Mouse (Mus musculus) c-Kit-positive CD71-negative TER-119-negative erythroid progenitor cells, embryonic 14.5 days (primary cell): ENCODE results near the gene Timm8a2.

Source experiments
- DNase-seq: peaks from one replicate; pipeline ENCODE4 v3.0.0-alpha.2; 2013; ENCODE audit warnings: low read depth

The Timm8a2 gene

DNA sequence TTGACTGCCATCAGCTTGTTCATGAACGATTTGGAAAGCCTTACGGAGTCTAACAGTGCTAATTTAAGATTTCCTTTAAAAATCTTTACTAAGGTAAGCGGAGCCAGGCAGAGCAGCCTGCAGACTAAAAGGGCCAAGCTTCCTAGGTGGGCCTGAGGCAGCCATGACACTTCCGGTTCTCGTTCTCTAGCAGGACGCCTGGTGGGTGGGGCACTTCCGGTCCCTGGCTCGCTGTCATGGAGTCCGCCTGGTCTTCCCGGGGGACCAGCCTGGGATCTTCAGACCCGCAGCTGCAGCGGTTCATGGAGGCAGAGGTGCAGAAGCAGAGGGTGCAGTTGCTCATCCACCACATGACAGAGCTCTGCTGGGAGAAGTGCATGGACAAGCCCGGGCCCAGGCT lies at the start of gene Timm8a2:
Gene Timm8a2 (plus strand): TSS at position 224 of the 400 bp plus-strand sequence.
- DNase-seq, result no peak

DNA sequence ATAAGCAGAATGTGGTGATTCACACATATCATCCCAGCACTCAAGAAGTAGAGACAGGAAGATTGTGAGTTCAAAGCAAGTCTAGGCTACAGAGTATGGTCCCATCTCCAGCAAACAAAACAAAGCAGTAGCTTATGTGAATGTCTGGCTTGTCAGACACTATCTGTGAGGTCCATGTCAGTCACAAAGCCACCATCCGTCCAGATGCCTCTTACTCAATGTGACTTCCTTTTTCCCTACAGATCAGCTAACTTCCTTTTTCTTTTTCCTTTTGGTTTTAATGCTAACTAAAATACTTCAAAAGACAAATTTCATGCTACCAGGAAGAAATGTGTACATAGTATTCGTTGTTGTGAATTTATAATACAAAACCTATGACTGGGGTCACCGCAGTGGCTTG lies 49.0 kb upstream of the Timm8a2 start:
- DNase-seq, result no peak

DNA sequence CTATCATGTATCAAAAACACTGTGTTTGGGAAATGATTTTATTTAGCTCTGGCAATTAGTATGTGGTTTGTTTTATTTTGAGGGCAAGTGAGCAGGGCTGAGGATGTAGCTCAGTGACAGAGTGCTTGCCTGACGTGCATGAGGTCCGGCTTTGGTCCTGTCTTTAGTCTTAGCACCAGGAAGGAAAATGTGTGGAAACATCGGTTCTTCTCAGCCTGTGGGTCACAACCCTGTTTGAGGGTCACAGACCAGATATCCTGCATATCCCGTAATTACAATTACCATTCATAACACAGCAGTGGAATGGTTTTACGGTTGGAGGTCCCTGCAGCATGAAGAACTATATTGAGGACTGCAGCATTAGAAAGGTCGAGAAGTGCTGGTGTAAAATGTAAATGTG lies 48.4 kb upstream of the Timm8a2 start:
- no peak for DNase-seq

DNA sequence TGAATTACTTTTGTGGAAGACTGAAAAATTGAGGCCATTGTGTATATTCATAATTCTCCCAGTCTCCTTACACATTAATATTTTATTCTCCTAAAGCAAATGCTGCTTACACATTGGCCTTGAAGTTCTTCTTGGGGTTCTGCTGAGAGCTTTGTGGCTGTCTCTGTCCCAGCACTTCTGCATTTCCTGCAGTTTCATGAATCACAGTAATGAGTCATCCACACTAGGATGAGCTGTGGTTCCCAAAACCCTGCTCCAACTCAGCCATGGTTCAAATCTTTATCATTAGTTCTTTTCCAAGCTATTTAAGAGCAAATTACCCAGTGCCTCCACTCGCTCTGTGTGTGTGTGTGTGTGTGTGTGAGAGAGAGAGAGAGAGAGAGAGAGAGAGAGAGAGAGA lies 47.2 kb upstream of the Timm8a2 start:
- DNase-seq, result no peak

DNA sequence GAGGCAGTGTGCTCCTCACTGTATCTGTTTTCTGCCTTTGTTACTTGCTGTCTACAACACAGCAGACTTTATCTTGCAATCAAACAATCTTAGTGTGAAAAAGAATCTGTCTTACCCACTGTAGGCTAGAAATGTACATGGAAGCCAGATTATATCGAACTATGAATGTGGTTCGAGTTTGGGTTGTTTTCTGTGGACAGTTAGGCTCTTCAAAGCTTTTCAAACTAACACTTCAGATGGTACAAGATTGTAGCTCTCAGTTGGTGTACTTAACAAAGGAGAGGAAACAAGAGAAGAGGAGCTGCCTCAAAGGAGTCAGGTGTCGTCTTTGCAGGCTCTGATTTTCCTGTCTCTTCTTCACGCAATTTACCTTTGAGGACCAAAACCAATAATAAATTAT lies 46.8 kb upstream of the Timm8a2 start:
- no peak for DNase-seq

DNA sequence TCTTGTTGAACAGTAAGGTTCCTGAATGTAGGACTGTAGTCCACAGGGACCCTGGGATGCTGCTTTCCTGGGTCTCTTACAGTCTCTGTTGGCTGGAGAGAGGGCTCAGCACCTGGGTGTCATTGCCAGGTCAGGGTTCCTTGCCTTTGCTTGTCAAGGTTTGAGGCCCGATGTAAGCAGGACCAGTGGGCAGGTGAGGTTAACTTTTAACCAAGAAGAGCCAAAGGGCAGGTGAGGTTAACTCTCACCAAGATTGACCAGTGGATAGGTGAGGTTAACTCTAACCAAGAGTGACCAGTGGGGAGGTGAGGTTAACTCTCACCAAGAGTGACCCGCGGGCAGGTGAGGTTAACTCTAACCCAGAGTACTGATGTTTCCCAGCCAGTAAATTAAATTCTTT lies 45.1 kb upstream of the Timm8a2 start:
- DNase-seq, result no peak

DNA sequence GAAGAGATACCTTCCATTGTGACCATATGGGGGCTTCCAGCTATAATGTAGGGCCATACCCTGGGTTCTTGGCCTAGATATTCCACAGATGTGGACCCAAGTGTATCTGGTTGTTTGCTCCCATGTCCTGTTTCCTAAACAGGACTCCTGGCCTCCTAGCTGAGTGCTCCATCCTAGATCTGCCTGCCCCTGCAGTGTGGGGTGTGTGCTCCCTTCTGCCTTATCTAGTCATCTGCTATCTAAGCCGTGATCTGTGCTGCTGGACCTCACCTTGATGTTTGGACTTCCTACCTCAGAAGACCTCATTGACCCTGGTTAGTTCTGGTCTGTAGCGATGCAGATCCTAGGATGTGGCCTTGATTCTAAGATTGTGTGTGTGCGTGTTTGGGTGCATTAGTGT lies 44.6 kb upstream of the Timm8a2 start:
- DNase-seq, result no peak

DNA sequence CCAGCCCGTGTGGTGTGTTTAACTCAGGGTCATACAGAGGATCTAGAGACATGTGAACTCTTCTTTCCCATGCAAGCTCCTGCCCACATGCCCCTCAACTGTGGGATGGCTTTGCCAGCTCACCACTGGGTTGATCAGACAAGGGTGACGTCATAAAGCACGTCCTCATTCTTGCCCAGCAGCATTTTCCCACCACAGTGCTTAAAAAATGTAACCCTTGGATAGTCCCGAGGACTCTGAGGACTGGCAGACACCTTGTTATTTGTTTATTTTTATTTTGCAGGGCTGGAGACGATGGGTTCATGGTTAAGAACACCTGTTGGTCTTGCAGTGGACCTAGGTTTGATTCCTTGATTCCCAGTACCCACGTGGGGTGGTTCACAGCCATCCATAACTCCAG lies 43.6 kb upstream of the Timm8a2 start:
- DNase-seq, result no peak

DNA sequence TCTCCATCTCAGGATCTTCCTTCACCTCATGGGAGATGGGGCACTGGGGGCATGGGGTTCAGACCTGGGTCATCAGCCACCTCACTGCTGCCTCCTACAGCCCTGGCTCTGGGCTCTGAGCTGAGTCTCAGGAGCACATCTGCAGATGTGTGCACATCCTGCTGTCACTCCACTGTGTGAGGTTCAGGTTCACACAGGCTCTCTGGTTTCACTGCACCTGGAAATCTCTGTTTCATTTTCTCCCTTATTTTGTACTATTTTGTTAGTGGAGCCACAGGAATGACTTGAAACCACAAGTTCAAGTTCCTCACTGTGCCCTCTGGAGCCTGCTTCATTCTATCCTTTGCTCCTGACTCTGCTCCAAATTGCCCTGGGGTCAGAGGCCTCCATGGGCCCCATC lies 42.6 kb upstream of the Timm8a2 start:
- DNase-seq, result no peak

DNA sequence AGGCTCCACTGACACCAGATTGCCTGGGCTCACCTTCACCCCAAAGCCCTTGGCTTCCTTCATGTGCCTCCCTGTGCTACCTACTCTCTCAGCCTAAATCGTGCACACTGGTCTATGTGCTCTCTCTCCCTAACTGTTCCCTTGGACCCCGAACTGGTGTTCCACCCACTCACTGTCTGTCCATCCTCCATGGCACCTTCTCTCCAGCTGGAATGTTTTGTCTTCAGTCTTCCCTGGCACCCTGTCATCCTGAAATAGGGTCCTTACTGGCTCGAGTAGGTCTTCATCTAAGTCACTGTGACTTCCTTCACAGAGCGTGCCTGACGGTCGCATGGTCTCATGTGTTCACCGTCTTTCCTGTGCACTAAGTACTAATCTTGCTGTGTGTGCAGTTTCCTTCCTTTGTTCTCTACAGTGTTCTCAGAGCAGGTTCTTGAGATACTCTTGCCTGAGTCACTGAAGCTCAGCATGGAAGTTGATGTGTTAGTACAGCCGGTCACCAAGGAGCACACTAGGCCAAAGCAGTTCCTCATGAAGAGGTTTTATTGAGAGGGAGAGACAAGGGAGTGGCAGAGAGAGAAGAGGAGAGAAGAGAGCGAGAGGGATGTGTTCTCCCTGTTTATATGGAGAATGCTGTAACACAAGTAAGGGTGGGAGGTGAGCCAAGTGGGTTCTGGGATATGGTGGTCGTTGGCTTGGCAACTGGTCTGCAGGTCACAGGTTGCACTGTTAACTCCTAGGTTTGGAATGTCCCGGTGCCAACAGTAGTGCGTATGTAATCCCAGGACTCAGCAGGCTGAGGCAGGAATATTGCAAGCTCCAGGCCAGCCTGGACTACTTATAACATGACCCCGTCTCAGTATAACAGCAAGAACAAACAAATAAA lies 41.8 kb upstream of the Timm8a2 start:
- no peak for DNase-seq

DNA sequence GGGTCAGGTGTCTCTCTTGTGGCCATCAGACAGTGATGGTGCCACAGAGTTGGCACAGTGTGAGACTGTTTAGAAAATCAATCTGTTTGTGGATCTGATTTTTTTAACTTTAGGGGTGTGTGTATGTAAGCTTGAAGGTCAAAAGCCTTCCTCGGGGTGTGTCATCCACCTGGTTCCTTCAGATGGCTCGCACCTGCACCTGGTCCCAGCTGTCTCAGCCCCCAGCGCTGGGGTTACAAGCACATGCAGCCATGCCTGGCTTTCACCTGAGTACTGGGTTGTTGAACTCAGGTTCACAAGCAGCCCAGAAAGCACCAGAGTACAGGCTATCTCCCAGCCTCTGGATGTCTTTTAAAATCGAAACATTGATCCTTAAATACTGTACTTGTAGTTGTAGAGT lies 40.9 kb upstream of the Timm8a2 start:
- DNase-seq, result no peak

DNA sequence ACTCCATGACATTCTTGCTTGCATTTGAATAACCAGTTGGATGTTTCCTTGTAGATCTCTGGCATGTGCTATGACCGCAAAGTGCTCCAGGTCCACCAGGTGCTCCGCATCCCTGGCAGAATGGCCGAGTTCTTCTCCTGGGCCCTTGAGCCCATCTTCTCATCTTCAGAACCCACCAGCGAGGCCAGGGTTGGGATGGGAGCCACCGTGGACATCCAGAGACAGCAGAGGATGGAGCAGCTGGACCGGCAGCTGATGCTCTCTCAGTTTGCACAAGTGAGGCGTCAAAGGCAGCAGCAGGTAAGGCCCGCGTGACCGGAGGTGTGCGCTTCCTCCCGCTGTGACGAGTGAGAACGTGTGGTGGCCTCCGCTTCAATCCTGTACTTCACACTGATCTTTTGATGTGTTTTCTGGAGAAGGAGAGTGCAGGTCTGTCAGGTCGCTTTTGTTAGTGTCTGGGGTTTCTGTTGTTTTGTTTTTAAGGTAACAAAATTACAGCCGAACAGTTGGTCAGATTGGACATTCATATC lies 40.2 kb upstream of the Timm8a2 start:
- DNase-seq, result no peak

DNA sequence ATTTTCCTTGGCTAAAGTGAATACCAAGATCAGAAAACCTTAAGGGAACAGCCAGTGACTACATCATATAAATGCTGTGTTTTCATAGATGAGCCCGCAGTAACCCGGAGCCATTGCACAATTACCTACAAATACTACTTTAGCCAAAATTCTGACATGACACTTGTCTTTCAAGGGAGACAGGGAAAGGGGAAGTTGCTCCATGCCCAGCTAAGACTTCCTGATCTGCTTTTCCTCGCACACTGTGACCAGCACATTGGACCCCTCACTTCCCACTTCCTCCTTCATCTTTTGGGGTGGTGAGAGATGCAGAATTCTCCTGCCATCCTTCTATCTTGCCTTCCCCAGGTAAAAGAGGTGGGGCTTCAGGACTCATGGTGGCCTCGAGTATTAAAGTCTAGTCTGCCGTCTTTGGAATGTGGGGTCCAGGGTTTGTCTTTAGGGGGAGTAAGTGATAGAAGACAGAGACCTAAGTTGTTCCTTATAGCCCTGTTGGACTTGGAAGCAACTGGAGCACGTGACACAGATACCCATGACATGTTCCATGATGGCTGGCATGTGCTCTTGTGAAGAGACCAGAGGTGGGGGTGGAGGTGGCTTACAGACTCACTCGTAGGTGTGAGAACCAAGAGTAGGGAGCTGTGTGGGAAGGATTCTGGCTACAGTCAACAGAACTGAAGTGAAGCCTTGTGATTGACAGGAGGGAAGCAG lies 39.5 kb upstream of the Timm8a2 start:
- no peak for DNase-seq

DNA sequence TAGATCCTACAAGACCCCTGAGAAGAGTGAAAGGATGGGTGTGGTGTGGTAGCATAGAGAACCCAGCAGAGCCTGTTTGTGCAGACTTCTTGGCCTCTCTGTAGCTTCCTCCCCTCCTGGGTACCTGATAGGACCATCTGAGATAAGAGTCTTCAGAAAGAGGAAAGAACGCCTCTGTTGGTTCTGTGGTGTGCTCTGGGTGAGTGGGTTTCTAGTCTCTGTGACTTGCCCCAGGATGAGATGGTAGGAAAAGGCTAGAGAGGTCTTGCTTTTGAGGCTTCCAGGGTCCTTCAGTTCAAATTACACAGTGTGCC lies 39.0 kb upstream of the Timm8a2 start:
- no peak for DNase-seq

DNA sequence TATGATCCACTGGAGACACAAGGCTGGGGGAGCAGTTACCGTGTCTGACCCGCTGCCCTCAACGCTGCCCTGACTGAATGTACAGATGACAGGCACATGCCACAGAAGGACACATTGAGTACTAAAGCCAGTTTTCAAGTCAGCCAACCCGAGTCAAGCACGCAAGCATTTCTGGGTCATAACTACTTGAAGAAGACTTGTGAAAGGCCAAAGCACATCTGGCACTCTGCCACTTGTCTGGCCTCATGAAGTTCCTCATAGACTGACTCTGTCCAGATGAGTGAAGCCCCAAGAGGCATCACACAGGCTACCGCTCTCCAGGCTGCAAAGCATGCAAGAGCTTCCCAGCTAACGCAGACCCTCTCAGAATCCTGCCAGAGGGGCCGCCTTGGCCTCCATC lies 37.7 kb upstream of the Timm8a2 start:
- DNase-seq, result no peak

DNA sequence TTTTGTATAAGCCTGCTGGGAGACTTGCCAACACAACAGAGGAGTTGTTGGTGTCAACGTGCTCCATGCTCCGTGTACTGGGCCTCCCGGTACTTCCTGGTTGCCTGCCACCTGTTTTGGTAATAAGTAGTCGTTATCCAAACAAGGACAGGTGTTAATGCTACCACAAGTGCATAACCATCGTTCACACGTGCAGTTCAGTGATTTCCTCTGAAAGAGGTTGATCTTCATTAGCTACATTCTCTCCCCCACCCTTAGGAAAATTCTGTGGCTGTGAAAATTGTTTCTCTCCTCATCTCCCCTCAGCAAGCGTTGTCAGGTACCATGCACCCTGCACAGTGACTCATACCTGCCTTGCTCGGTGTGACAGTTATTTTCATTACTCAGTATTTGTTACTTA lies 35.0 kb upstream of the Timm8a2 start:
- no peak for DNase-seq

DNA sequence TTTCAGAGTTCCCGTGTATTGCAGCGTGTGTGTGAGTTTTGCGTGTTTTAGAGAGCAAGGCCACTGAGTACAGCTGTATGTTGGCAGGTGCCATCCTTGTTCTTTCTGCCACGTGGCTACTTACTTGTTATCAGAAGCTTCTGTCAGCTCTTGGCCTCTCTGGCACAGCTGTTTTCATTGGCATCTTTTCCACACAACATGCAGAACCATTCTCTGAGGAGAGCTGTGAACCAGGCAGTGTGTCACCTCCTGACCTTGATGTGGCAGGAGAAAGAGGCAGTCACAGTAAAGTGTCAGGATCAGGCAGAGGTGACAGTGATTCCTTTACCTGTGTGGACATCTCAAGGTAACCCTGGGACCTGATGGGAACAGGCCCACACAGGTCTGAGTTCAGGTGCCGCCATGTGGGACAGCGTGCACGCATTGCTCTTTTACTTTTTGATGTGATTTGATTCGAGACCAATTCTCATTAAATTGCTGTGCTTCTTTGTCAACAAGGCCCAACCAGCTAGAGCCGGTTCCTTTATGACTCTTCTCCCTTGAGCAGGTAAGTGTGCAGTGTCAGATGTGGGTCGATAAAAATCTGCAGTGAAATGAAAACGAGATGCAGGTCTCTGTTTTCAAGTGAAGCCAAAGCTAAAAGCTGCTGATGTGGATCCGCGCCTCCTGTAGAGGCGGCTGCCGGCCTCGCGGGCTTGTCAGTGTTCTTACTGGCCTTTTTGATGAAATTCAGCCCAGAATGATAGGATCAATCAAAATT lies 33.9 kb upstream of the Timm8a2 start:
- DNase-seq, result no peak

DNA sequence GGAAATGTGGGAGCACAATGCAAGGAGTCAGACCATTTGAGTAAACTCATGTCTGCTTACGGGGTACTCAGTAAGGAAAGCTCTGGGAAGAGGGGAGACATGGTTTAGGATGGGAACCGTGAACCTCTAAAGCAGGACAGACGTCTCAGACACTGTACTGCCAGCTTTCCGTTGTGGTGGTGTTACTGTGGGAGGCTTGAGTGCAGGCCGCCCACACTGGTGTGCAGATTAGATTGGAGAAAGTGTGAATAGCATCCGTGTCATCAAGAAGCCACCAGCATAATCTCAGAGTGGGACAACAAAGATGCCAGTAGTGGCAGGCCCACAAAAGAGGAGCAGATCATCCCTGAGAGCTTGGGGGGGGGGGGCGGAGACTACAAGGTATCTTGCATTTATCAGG lies 32.2 kb upstream of the Timm8a2 start:
- DNase-seq, result no peak

DNA sequence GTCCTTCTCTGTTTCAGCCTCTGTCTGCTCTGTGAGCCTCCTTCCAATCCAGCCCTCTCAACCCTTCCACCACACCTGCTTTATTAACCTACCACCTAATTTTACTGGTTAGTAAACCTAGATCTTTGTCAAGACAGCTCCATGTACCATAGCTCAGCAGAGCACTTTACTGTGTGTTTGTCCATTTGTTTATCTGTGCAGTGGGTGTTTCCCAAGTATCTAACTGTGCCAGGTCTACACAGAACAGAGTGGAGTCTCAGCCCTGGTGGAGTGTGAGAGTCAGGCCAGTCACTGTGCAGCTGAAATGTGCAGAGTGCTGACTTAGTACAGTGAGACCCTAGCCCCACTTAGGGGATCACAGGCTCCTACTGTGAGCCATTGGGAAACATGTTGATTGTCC lies 30.7 kb upstream of the Timm8a2 start:
- DNase-seq, result no peak

DNA sequence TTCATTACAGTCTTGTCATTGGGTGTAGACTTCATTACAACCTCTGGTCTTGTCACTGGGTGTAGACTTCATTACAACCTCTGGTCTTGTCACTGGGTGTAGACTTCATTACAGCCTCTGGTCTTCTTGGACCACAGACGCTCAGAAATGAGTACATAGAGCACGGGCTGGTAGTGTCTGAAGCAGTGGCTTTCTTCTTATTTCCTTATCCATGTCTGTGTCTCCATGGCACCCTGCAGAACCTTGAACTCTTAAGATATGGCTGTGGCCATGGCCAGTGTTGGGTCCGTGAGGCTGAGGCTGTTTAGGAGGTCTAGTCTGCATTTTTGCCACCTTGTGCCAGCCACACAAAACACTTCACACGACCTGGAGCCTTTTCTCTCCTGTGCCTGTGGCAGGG lies 26.2 kb upstream of the Timm8a2 start:
- no peak for DNase-seq

DNA sequence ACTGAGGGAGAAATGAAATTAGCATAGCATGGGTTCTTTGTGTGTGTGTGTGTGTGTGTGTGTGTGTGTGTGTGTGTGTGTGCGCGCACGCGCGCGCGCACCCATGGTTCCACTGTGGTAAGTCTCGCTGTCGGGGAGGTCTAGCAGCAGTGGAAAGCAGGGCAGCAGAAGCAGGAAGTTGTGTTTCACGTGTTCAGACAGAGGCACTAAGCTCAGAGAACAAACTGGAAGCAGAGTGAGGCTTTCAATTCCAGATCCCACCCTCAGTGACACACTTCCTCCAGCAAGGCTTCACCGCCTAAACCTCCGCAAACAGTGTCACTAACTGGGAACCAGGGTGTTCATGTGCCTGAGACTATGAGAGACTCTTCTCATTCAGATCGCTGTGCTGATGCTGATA lies 25.0 kb upstream of the Timm8a2 start:
- DNase-seq, result no peak

DNA sequence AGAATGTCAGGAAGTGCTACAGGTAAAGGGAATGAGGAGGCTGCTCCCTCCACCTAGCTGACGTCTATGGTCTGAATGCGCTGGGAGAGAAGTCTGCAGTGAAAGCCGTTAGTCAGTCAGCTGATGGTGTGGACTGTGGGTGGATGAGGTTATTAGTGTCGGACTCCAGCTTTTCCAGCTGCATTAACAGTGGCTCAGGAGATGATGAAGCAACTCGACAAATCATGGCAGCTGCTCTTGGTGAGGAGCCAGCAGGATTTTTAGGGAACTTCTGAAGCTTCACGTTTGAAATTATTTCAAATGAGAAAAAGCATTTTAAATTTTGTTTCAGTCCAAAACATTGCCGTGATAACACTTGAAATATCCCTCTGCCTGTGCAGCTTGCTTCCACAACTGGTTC lies 24.2 kb upstream of the Timm8a2 start:
- DNase-seq, result no peak

DNA sequence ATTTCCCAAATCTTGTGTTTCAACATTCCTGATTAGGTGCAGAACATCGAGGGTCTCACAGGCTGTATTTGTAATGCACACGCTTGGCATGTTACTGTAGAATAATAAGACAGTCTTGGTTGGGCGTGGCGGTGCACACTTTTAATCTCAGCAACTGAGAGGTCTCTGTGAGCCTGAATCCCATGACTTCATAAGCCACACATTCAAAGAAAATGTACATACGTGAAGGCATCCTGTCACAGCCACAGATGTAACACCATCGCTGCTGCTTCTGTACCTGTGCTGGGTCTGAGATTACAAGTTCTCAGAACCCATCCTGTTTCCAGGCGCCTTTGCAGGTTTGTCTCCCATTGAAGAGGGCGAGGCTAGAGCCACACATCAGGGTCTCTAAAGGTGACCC lies 22.7 kb upstream of the Timm8a2 start:
- DNase-seq, result no peak
